Mouse (Mus musculus) testis, adult 2 months (tissue): ENCODE results near the gene Dusp12. TPM values are rescaled to one million over a fixed set of nuclear protein-coding genes. Genes with fewer than 3 reads are reported as not detected.
A peak's percentile ranks its signal among the peaks of the same experiment; 100 is the strongest.

Source experiments
- H3K27ac ChIP-seq: fragments of 200-500 bp; 2 replicates; pipeline ENCODE4 v1.5.1; 2012; ENCODE audit warnings: low read depth, low read length; ENCODE audit not compliant: control insufficient read depth, insufficient read depth
- H3K27me3 ChIP-seq: fragments of 200-500 bp; 2 replicates; pipeline ENCODE4 v1.6.1; 2012; ENCODE audit warnings: mild to moderate bottlenecking, low read length, moderate library complexity; ENCODE audit not compliant: control insufficient read depth, insufficient read depth
- H3K36me3 ChIP-seq: fragments of 200-500 bp; 2 replicates; pipeline ENCODE4 v1.6.1; 2012; ENCODE audit warnings: mild to moderate bottlenecking, low read length; ENCODE audit not compliant: control insufficient read depth, insufficient read depth
- H3K4me1 ChIP-seq: fragments of 200-500 bp; 2 replicates; pipeline ENCODE4 v1.6.1; 2012; ENCODE audit warnings: low read length; ENCODE audit not compliant: control insufficient read depth, insufficient read depth
- H3K4me3 ChIP-seq: fragments of 200-500 bp; 2 replicates; pipeline ENCODE4 v1.5.1; 2012; ENCODE audit warnings: low read depth, mild to moderate bottlenecking, low read length, moderate library complexity, mixed read lengths; ENCODE audit not compliant: control insufficient read depth
- CTCF ChIP-seq: fragments of 200-500 bp; IDR thresholded peaks from 2 replicates; pipeline ENCODE4 v1.5.1; 2012; ENCODE audit warnings: low read depth, mild to moderate bottlenecking, inconsistent platforms, low read length, moderate library complexity; ENCODE audit not compliant: control insufficient read depth, insufficient read depth, insufficient replicate concordance
- POLR2A ChIP-seq: fragments of 200-500 bp; IDR thresholded peaks from 2 replicates; pipeline ENCODE4 v1.6.1; 2012; ENCODE audit warnings: low read depth, mild to moderate bottlenecking, inconsistent platforms, low read length, moderate library complexity; ENCODE audit not compliant: control insufficient read depth
- polyA plus RNA-seq: library from polyadenylated mRNA; depleted of rRNA; stranded (reverse); fragments of >200 nt; gene quantifications from 2 replicates; pipeline ENCODE4 v1.2.3, GENCODE M21; 2012

The Dusp12 gene
- polyA plus RNA-seq, 1 experiment, result 6.2 TPM

GRCm38 (mm10) chr1:170866992-170867690 lies 18.2 kb downstream of the Dusp12 start:
- H3K27ac ChIP-seq, result peak overlapping the region; percentile 92
- peaks cover 4% of the 10 kb centered on the region for H3K4me1 ChIP-seq
- TF ChIP-seq POLR2A (no peak), CTCF (no peak)
- H3K36me3 ChIP-seq, result no peaks in the 10 kb centered on the region
- peak overlapping the region; percentile 99 for H3K4me3 ChIP-seq
- no peaks in the 10 kb centered on the region for H3K27me3 ChIP-seq

DNA sequence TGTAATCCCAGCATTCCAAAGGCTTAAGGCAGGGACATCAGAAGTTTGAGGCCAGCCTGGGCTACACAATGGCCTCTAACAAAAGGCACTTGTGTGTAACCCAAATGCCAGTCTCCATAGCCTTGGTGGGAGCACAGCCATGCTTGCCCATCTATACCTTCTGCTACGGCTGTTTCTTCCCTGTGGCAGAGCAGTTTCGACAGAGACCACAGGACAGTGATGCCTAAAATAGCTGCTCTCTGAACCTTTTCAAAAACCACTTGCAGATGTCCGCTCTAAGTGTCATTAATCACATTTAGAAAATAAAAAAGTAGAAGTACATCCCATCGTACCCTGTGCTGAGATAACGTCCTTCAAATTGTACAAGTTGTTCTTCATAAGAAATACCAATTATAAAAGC lies 19.9 kb downstream of the Dusp12 start:
- Histone ChIP-seq H3K27ac (peak overlapping the region; percentile 37; the same call in 1 of the 2 replicates), H3K4me1 (peaks cover 4% of the 10 kb centered on the region), H3K4me3 (no peak overlapping the region), H3K27me3 (no peaks in the 10 kb centered on the region), H3K36me3 (no peaks in the 10 kb centered on the region)
- TF ChIP-seq CTCF (no peak), POLR2A (no peak)

DNA sequence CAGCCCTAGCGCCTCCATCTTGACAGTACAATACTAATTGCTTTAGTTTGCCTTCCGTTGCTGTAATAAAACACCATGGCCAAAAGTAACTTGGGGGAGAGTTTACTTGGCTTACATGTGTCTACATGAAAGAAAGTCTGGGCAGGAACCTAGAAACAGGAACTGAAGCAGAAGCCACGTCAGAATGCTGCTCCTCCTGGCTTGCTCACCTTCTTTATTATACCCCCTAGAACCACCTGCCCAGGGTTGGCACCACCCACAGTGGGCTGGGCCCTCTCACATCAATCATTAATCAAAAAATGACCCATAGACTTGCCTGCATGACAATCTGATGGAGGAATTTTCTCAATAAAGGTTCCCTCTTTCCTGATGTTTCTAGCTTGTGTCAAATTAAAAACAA lies 20.6 kb downstream of the Dusp12 start:
- no peak for TF ChIP-seq POLR2A
- TF ChIP-seq CTCF, result no peak
- Histone ChIP-seq H3K36me3 (no peaks in the 10 kb centered on the region), H3K27me3 (no peaks in the 10 kb centered on the region), H3K4me1 (peaks cover 4% of the 10 kb centered on the region), H3K27ac (no peak overlapping the region), H3K4me3 (no peak overlapping the region)

DNA sequence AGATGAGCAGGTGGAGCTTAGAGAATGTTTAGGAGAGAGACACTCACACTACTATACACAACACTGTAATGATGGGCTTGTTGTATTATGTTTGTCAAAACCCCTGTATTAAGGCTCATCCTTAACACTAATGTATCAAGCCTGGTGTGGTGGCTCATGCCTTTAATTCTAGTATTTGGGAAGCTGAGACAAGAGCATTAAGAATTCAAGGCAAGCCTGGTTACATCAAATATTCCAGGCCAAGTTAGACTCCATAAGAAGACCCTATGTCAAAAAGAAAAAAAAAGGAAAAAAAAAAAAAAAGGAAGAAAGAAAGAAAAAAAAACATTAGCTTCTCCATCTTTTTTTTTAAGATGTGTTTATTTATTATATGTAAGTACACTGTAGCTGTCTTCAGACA lies 21.1 kb downstream of the Dusp12 start:
- Histone ChIP-seq H3K27me3 (no peaks in the 10 kb centered on the region), H3K4me1 (peaks cover 4% of the 10 kb centered on the region), H3K36me3 (no peaks in the 10 kb centered on the region), H3K4me3 (no peak overlapping the region), H3K27ac (no peak overlapping the region)
- no peak for TF ChIP-seq CTCF
- TF ChIP-seq POLR2A, result no peak

- H3K36me3 ChIP-seq, result no peaks in the 10 kb centered on the region
- no peaks in the 10 kb centered on the region for H3K27me3 ChIP-seq
These were observed 22.3 kb downstream of the Dusp12 start for GRCm38 (mm10) chr1:170863033-170863432.

GRCm38 (mm10) chr1:170862435-170862717 lies 23.0 kb downstream of the Dusp12 start:
- TF ChIP-seq CTCF (no peak), POLR2A (no peak)
- H3K4me1 ChIP-seq, result peaks cover 2% of the 10 kb centered on the region
- H3K4me3 ChIP-seq, result no peak overlapping the region

More at GRCm38 (mm10) chr1:170863033-170863432, 22.3 kb downstream of the Dusp12 start:
- peaks cover 2% of the 10 kb centered on the region for H3K4me1 ChIP-seq
- no peak overlapping the region for H3K4me3 ChIP-seq
- TF ChIP-seq CTCF, result no peak
- TF ChIP-seq POLR2A, result no peak
- no peak overlapping the region for H3K27ac ChIP-seq

GRCm38 (mm10) chr1:170861671-170862434 lies 23.5 kb downstream of the Dusp12 start:
- H3K27me3 ChIP-seq, result no peaks in the 10 kb centered on the region
- no peaks in the 10 kb centered on the region for H3K36me3 ChIP-seq
- H3K27ac ChIP-seq, result 0 out of 2 replicates have a peak overlapping the region, but pooled peaks have one; percentile 8
- no peak overlapping the region for H3K4me3 ChIP-seq
- peaks cover under 1% of the 10 kb centered on the region for H3K4me1 ChIP-seq
- TF ChIP-seq POLR2A, result no peak
- TF ChIP-seq CTCF, result no peak

More at GRCm38 (mm10) chr1:170862435-170862717, 23.0 kb downstream of the Dusp12 start:
- no peaks in the 10 kb centered on the region for H3K36me3 ChIP-seq
- no peaks in the 10 kb centered on the region for H3K27me3 ChIP-seq
- 0 out of 2 replicates have a peak overlapping the region, but pooled peaks have one; percentile 8 for H3K27ac ChIP-seq
